Mouse (Mus musculus): ENCODE measurements at regions not wholly inside any gene's neighbourhood (a gene's known extent, or its start where the extent isn't known, plus 50 kb on each side); places are given as distances from the start of the nearest gene placed in this dataset.

DNA sequence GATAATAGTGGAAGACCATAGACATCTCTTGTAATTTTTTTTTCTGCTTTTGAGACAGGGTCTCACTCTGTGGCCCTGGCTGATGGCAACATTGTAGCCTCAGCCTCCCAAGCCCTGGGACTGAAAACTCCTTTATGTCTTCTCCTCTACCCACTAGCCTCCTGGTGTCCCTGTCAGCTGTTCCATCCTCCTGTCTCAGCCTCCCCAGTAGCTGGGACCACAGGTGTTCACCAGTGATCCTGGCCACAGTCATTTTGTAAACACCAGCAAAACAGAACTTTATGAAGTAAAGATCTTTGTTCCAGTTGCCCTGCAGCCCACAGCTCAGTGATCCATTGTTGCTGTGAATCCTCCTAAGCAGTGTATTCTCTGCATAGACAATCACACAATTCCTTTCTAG is 129.9 kb upstream of the Eya4 start:
- DNase-seq (ENCODE audit: low spot score), result no peak

DNA sequence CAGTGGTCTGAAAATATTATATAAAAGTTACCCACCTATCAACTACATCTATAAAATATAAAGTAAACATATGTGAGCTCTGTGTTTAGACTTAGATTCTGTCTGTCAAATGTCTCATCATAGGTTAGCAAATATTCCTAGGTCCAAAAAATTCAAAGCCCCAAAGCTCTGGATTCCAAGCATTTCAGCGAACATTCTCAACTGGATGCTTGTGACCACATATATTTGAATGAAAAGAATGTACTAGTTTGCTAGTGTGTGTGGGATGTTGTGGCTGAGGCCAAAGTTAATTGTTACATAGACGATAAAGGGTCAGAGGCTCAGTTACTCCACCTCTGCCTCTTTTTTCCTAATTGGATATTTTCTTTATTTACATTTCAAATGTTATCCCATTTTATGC is 128.3 kb upstream of the Eya4 start:
- no peak for DNase-seq (ENCODE audit: low spot score)

DNA sequence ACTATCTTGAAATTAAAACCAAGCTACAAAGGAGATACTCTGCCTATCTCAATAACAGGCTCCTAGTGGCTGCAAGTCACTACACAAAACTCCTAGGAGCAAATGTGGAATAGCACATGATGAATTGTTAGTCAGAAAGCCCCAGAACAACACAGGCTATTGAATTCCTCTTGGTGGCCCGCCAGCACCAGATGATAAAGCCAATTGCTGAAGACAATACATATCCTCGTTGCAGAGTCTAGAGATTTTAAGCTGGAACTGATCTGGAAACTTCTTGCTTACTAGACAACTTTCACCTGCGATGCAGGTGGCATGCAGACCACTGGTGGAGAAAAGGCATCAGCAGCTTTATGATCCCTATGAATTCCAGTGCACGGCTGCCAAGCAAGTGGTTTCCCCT is 126.5 kb upstream of the Eya4 start:
- DNase-seq (ENCODE audit: low spot score), result no peak

DNA sequence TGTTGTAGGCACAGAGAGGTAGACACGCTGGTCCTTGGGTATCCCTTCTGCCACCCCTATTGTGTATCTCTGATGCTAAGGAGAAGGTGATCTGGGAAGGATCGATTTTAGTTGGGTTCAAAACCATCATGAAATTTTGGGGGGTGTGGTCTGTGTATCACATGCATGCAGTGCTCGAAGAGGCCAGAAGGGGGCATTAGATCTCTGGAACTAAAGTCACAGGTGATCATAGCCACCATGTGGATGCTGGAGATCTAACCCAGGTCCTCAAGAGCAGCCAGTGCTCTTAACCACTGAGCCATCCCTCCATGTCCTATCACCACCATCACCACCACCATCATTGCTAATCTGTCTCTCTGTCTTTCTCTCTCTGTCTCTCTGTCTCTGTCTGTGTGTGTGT is 100.4 kb upstream of the Eya4 start:
- DNase-seq (ENCODE audit: low spot score), result no peak

DNA sequence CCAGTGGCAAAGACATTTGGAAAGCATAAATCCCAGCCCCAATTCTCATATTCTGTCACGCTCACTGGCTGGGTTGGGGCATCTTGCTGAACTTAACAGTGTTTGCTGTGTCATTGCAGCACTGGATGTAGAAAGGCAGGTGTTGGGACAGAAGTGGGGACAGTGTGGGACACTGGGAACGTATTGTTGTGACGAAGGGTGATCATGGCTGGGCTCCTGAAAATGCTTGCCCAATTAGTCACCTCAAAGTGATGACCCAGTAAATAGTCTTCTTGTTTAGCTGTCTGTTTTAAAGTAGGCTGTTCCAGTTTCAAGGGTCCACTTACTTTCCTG is 100.0 kb upstream of the Eya4 start:
- no peak for DNase-seq (ENCODE audit: low spot score)

DNA sequence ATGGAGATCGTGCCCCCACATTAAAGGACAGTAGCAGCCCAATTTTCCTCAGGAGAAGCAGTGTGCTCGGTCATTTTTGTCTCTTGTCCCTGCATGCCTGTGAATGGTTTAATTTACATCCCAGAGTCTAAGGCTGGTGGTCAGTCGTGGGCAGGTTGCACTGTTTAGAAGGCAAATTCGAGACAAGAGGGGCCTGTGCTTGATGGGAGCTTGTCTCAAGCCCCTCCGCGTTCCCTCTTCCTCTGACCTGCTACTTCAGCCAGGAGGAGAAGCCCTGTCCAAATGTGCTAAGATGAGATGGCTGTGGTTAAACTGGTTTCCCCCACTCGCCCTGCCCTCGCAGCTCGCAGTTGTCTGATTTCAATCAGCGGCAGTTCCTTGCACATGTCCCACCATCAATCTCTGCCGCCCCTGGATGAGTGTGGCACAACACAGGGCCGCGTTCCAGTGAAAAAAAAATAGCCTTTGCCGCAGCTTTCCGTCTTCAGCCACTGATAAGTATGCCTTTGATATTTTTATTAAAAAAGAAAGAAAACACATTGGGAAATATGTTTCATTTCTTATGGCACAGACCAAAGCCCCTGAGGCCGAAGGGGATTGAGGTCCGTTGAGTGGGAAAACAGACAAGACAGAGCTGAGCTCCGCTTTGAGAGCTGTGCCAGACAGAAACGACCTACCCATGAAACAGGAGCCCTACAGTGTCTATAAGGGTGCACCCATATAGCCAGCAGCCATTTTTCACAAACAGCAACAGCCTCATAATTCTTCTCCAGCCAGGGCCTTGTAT is 99.5 kb upstream of the Eya4 start:
- DNase-seq (ENCODE audit: low spot score), result no peak

DNA sequence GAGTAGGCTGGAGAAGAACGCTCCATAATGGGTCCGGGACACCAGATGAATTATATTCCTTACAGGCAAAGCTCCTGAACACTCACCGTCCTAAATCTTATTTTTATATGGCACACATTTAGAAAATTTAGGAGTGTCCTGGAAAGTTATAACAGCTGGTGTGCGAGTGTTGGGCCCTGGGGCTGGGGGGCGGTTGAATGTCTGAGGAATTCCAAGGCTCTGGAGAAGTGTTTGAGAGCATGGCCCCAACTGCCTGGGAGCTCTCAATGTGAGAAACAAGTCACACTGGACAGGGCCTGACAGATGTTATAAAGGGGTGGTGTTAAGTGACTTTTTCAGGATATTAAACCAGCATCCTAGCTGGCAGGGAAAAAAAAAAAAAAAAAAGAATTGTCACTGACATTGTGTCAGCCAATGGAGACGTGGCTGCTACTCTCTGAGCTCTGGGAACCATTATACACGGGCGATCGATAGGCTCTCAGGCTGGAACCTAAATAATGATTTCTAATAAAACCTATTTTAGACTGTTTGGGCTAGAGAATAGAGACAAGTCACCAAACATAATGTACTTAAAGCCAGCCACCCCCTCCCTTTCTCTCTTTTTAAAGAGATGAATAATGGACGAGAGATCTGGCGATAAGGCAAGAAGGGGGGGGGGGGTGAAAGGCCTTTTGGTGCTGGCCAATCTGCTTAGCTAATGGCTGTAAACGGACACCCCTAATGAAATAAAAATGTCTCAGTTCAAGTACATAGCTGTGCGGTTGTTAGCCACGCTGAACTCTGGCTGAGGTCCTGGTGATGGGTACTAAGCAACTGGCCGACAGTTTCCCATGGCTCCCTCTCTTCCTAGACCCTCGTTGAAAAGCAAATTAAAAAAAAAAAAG is 98.6 kb upstream of the Eya4 start:
- no peak for DNase-seq (ENCODE audit: low spot score)

DNA sequence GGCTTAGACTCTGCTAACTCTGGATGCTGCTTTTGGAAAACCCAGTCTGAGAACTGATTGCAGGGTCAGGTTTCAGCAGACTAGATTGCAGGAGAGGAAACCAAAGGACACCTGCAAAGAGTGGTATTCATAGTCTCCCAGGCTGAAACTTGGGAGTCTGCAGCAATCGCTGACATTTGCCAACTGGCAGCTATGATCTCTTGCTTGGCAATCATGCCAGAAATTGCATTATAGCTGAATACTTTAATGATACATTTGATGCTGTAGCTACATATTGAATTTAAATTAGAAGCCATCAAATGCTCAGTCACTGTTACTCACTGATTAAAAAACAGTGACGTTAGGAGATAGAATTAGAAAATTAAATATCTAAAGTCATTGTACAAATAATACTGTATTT is 79.8 kb upstream of the Eya4 start:
- DNase-seq (ENCODE audit: low spot score), result no peak

DNA sequence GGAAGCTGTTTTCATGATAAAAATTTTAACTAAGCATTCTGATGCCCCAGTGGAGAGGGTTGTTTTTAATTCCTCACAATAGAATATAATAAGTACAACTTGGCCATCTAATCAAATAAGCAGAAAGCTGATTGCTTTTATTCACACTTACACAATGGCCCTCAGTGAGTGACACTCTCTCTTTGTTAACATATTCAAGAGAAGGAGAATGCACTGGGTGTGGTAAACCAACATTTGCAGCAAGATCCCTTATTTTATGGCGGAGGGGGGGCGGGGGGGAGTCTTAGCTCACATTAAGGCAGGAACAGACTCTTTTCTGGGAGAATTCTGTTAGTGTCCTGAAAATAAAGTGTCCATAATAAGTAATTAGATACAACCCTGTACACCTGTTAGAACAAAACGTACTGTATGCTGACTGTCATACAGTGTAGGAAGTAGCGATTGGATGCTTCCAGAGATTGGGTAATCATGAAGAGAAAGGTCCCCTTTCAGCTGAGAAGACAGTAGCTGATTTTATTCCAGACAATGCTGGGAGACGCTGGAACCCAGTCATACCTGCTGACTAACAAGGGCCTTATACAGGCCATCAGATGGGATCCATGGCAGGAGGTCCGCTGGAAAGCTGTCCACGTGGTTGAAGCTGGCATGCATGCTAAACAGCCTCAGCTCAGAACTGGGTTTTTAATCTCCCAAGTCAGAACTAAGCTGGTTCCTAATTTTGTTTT is 63.4 kb upstream of the Eya4 start:
- no peak for DNase-seq (ENCODE audit: low spot score)

DNA sequence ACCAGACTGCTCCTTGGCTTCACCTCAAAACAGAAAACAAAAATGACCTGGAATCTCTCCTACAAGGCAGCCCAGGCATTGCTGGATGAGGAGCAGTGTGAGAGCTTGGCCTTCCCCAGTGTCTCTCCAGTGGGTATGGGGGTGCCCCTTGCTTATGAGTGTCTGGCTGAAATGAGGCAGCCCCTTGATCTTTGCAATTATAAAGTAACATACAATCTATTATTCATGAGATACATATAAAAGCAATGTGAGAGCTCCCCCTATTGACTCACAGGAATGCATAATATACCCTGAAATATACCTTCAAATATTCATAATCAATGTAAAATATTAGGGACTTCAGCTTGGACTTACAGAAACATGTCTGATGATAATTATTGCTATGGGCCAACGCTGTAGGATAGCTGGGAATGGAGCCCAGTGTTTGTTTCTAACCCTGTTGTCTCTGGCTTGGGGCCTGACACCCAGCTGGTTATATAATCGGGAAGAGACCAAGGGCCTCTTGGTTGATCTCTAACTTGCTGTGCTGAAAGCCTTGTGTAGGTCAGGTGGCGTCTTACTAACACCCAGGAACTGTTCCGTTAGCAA is 52.9 kb upstream of the Eya4 start:
- DNase-seq (ENCODE audit: low spot score), result no peak
